Mouse (Mus musculus) C2C12 (cell line): ENCODE measurements around the gene Myf6.

Experiments used
- CEBPB ChIP-seq: IDR thresholded peaks from one replicate; pipeline ENCODE4 v1.6.1; 2011; ENCODE audit warnings: low read depth, mild to moderate bottlenecking, control low read depth, moderate library complexity
- CTCF ChIP-seq: IDR thresholded peaks from one replicate; pipeline ENCODE4 v1.5.1; 2011; ENCODE audit not compliant: control insufficient read depth, insufficient read depth, insufficient read length
- FOSL1 ChIP-seq: IDR thresholded peaks from one replicate; pipeline ENCODE4 v1.8.0; 2011; ENCODE audit warnings: mild to moderate bottlenecking, low read length; ENCODE audit not compliant: poor library complexity, insufficient read depth, severe bottlenecking
- MAX ChIP-seq: IDR thresholded peaks from one replicate; pipeline ENCODE4 v1.6.1; 2011; ENCODE audit warnings: mild to moderate bottlenecking, control low read depth
- MYOD1 ChIP-seq: IDR thresholded peaks from one replicate; pipeline ENCODE4 v1.6.1; 2011; ENCODE audit warnings: low read depth; ENCODE audit not compliant: control insufficient read depth, insufficient read length
- MYOG ChIP-seq: IDR thresholded peaks from one replicate; pipeline ENCODE4 v1.6.1; 2011; ENCODE audit not compliant: control insufficient read depth, insufficient read length; ENCODE audit errors: extremely low read depth
- USF1 ChIP-seq: IDR thresholded peaks from one replicate; pipeline ENCODE4 v1.6.1; 2011; ENCODE audit warnings: low read depth, mild to moderate bottlenecking, control low read depth, moderate library complexity

GRCm38 (mm10) chr10:107516641-107517040 lies 22.1 kb upstream of the Myf6 start:
- TF ChIP-seq CTCF (no peak), USF1 (no peak), MYOD1 (no peak), MYOG (no peak), MAX (no peak), CEBPB (no peak), FOSL1 (no peak)
